Mouse (Mus musculus): ENCODE results near the gene Iqsec3. TPM values are rescaled to one million over a fixed set of nuclear protein-coding genes. Genes with fewer than 3 reads are reported as not detected.

Gene Iqsec3
- 100 to 1,000 TPM; 105 to 124 (median 115) TPM for total RNA-seq (2022)

GRCm38 (mm10) chr6:121473093-121473821 is at the start of gene Iqsec3:
TSS of gene Iqsec3 (minus strand) at chr6:121473678.
- peak; percentile 78 for DNase-seq (ENCODE audit: low spot score in 2 of 2)

DNA sequence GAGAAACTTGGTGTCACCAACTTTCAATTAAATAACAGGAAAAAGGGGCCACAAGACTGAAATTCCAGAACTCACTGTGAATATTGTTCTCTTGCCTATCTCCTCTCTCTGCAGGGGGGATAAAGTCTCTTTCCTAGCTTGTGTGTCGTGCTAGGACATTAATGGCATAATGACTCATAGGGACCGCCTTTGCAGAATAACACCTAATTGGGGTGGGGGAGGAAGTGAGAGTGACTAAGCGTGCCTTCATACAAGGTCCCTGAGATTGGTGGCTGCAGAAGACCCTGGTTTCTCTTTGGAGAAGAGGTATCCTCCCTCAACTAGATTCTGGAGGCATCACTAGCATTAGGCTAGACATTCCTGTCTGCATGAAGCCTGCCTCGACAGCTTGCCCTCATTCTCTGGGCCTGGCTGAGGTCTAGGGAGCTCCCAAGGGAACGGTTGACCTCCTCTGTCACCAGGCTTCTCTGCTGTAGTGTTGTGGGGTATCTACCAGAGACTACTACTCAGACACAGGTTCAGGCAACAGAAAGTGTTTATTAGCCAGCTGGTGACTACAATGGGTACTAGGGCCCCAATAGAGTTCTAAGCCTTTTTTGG is 48.7 kb upstream of the Iqsec3 start:
- no peak for DNase-seq (ENCODE audit: low spot score in 2 of 2)

DNA sequence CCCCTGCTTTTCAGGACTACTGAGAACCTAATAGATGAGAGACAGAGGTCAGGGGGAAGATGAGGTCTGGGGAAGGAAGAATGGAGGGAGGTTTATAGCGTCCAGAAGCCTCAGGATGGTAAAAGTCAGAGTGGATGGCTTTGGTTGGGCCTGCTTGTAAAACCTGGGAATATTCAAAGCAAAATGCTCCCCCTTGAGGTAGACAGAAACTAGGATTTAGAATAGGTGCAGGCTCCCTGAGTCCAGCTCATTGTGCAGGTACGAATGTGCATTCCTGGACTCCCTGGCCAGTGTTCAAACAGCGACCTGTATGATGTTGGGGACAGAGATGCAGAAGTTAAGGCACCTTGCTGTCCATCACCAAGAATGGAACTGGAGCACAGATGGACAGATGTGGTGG is 47.6 kb upstream of the Iqsec3 start:
- no peak for DNase-seq (ENCODE audit: low spot score in 2 of 2)

- no peak for DNase-seq (ENCODE audit: low spot score in 2 of 2)
Measured at GRCm38 (mm10) chr6:121519896-121520295, 46.4 kb upstream of the Iqsec3 start.

DNA sequence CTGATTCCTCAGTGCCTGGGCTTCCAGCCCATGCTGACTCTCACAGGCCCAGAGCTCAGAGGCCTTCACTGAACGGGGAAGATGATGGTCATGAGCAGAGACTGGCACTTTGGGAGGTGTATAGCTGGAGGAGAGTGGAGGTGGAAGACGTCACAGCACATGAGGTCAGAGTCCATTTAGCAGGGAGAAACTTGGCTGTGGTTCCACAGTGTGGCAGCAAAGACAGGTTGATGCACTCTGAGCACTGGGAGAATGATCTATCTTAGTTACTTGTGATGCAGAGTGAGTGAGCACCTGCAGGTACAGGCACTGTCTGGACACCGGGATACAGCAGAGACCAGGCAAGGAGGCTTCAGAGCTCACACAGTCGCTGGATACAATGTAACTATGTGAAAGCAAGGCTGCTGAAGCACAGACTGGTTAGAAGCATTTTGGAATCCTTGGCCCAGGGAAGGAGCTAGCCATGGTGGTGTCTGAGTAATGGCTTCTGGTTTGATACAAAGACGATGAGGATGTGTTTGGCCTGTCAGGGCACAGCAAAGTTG is 45.9 kb upstream of the Iqsec3 start:
- no peak for DNase-seq (ENCODE audit: low spot score in 2 of 2)

DNA sequence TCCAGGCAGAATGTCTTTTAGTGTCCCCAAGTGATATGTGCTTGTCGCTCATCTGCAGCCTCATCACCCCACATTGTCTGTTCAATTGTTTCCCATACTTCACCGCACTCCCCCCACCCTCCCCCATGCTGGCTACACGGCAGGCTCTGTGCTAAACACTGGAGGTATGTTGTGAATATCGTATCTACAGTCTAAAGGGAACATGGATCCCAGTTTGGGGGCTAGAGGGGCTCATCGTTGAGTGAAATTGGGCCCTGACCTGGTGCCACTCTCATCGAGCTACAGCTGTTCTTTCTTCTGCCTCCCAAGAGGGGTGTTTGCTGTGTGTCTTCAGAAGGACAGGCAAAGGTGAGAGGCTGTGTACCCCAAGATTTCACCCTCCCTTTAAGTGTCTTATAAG is 44.2 kb upstream of the Iqsec3 start:
- DNase-seq (ENCODE audit: low spot score in 2 of 2): no peak

DNA sequence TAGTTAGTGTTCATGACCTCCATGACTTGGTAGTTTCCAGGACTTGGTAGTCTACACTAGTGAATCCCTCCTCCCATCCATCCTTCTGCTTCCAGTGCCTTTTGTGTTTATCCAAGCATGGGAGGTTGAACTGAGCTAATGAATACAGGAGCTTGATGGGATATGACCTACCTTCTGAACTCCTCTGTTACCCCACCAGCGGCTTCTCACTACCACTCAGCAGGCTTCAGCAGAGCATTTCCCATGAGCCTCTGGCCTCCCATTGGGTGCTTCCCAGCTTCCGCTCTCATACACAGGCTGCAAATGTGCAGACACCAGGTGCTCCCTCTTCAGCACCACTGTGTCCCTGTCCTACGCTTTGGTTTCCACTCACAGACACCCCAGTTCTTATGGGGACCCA is 36.9 kb upstream of the Iqsec3 start:
- no peak for DNase-seq (ENCODE audit: low spot score in 2 of 2)

DNA sequence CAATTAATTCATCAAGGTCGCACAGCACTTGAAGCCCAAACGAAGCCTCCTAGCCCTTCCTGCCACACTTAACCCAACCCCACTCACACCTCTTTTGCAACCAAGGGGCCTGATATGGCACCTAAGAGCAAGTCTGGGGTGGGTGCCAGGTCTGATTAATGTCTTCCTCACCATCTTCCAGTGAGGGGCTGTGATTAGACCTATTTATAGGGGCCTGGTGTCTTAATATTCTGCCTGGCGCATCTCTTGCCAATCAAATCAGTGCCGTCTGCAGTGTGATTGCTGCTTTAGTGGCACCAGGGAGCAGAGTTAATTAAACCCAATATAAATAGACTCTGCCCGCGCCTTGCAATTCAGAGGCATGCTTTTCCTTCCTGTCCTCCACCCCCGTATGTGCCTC is 36.4 kb upstream of the Iqsec3 start:
- no peak for DNase-seq (ENCODE audit: low spot score in 2 of 2)

DNA sequence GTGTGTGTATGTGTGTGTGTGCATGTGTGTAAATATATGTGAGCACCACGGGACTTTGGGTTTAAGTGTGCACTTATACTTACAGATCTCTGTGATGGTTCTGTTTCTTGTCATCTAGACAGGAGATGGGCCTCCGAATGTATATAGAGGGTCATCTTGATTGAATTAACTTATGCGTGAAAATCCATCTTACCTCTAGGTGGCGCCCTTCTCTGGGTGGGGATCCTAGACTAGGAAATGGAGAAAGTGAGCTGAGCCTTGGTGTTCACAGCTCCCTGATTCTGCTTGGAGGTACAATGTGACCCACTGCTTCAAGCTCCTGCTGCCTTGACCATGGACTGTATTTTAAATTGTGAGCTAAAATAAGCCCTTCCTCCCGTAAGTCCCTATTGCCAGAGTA is 34.8 kb upstream of the Iqsec3 start:
- no peak for DNase-seq (ENCODE audit: low spot score in 2 of 2)

DNA sequence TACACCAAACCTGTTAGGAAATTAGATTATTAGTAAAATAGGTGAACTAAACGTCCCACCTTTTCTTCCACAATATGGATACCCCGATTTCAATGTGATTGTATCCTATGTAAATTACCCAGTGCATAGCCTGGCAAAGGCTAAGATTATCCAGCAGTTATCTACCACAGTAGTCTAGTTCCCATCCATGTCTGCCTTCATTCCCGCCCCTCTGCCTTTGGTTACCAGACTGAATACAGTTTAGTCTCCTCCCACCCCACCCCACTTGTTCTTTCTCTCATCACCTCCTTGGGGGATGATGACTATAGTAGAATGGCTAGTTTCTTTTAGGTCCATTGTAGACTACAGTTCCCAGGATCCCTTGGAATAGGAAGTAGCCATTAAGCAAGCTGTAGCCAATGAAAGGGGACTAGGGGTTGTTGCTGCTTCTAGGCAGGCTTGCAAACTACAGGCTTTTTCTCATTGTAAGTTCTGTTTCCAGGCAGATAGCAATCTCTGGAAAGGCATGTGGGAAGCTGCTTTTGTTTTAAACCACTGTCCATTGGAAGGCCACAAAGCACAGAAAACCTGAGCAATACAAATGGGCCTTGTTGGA is 27.7 kb upstream of the Iqsec3 start:
- DNase-seq (ENCODE audit: low spot score in 2 of 2): no peak

GRCm38 (mm10) chr6:121499856-121500255 is 26.4 kb upstream of the Iqsec3 start:
- no peak for DNase-seq (ENCODE audit: low spot score in 2 of 2)

DNA sequence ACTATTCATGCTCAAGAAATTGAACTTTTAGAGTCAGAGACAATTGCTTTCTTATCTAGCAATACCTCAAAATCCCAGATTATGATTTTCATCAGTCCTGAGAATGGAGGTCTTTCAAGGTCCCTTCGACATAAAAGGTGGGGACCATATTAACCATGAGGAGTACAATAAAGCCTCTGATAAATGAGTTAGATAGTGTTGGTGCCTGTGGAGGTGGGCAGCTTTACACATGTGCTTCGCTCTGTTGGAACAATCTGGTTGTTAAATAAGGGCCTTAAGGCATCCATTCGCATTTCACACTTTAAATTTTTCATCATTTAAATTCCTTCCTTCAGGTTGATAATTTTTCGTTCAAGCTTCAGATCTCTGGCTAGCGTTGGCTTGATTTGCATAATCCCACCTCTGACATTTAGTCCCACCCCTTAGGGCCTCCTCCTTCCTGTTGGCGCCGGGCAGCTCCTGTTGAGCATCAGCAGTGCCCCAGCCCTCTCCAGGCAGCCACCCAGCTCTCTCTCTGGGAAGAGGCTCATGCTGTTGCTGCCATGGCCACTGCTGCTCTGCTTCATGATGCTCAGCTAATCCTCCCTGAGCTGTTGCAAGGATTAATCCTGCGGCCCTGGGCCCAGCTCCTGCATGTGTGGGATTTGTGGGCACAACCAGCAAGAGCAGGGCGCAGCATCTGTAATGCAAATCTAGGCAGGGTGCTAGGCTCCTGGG is 25.5 kb upstream of the Iqsec3 start:
- no peak for DNase-seq (ENCODE audit: low spot score in 2 of 2)

GRCm38 (mm10) chr6:121495606-121496005 is 22.1 kb upstream of the Iqsec3 start:
- no peak for DNase-seq (ENCODE audit: low spot score in 2 of 2)

GRCm38 (mm10) chr6:121495026-121495425 is 21.5 kb upstream of the Iqsec3 start:
- DNase-seq (ENCODE audit: low spot score in 2 of 2): no peak

DNA sequence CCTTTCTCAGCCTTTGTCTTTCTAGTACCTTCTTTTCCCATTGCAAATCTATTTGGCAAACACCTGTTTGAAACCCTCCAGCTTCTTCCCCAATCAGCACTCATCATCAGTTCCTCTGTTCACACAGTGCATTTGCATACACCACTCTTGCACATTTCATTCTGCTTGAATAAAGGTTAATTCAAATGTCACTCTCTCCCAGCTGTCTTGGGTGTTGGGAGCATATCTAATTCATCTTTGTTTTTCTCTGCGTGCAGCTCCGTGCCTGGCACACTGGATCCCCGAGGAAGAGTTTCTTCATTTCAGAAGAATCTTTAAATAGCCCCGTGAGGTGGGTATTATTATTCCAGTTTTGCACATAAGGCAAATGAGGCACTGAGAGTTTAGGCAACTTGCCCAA is 20.8 kb upstream of the Iqsec3 start:
- no peak for DNase-seq (ENCODE audit: low spot score in 2 of 2)

DNA sequence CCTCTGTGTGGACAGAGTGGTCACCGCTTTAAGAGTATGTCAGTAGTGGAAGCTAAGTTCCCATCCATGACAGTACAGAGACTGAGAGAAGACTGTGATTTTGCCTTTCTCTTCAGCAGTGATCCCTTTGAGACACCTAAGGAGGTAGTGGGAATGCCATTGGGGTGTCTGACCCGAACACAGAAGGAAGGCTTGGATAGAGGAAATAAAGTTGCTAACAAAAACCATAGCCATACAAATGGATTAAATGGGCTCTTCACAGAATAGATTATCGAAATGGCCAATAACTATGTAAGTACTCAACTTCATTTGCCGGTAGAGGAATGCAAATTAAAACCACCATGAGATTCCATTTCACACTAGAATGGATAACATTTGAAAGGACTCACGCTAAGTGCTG is 17.9 kb upstream of the Iqsec3 start:
- no peak for DNase-seq (ENCODE audit: low spot score in 2 of 2)

DNA sequence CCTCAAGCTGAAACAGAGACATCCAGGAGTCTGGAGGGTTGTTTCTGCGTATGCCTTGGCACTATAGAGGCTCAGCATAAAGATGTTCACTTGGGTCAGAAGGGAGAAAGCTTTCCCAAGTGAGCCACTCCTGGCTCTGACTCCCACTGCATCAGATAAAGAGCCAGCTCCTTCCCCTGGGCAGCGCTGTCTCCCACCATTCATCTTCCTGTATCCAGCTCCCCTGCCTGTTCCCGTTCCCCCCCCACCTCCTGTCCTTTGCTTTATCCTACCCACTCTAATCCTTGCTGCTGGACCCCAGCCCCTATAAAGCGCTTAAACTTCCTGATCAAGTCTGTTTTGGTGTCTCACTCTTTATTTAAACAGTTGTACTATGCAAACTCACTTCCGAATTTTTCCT is 1.2 kb downstream of the Iqsec3 start:
- DNase-seq (ENCODE audit: low spot score in 2 of 2): no peak

DNA sequence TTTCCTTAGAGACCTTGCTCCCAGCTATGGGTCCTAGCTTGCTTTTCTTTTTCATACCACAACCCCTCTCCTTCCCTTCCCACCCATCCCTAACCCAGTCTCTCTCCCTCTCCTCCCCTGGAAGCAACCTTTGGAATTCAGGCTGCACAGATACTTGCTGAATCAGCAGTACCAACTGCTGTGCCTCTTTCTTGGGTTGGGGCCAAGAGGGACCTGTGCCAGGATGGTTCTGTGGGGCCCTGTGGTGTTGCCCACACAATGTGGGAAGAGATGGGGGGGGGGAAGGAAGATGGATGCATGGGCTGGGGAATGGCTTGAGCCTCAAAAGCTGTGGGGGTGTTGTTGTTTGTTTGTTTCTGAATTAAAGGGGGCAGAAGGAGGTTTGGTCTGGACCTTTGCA is 5.2 kb downstream of the Iqsec3 start:
- no peak for DNase-seq (ENCODE audit: low spot score in 2 of 2)

DNA sequence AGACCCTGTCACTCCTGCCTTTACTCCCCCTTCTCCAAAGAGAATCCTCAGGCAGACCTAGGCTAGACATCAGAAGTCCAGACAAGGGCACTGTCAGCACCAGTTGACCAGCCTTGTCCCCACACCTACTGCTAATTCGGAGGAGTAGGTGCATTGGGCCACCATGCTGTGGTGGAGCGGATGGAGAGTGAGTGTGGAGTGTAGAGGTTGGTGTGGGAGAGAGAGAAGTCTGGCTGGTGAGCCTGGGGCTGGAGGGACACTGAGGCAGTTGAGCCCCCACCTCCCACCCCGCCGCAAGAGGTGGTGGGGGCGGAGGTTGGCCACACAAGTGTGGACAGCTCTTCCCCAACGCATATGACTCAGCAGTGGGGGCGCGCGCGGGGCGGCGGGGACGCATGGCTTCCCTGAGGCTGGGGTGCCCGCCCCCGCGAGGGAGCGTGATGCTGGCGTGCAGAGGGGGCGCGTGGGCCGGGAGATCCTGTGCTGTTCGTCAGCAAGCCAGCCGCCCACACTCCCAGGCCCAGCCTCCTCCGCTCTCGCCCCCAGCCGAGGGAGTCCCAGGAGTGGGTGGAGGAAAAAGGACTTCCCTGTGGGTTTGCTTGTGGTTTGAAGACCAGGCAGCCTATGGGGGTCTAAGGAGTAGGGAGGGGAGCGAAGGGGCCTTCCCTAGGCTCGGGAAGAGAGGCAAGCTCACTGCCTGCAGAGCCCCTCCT is 10.7 kb downstream of the Iqsec3 start:
- peak in 1 of 2 experiments; percentile 64 for DNase-seq (ENCODE audit: low spot score in 2 of 2)

- no peak for DNase-seq (ENCODE audit: low spot score in 2 of 2)
Measured at GRCm38 (mm10) chr6:121457381-121457780, 16.1 kb downstream of the Iqsec3 start.

- no peak for DNase-seq (ENCODE audit: low spot score in 2 of 2)
Measured at GRCm38 (mm10) chr6:121456651-121457050, 16.8 kb downstream of the Iqsec3 start.
